Mouse (Mus musculus): ENCODE measurements around the gene Dab1. TPM values are rescaled to one million over a fixed set of nuclear protein-coding genes. Genes with fewer than 3 reads are reported as not detected.

The Dab1 gene
- total and polyA plus RNA-seq, 3 experiments: not detected

GRCm38 (mm10) chr4:104366894-104367740 is 748.0 kb downstream of the Dab1 start:
- Histone ChIP-seq H3K27me3 (ENCODE audit: control insufficient read depth in 1 of 2, insufficient read depth in 2 of 2, low read length in 2 of 2) (no peaks in the 10 kb centered on the region), H3K9me3 (replicated peaks; ENCODE audit: insufficient read depth, low read length) (no peaks in the 10 kb centered on the region; the same call in 1 of the 2 replicates)
- no peak for TF ChIP-seq MYC (IDR thresholded peaks at IDR 0.05; ENCODE audit: low read depth, low read length)
- TF ChIP-seq NELFE (IDR thresholded peaks at IDR 0.05; ENCODE audit: low read depth, low read length): no peak
- no peak for TF ChIP-seq TAL1 (IDR thresholded peaks at IDR 0.05; ENCODE audit: low read length)
- no peak for TF ChIP-seq MEF2A (IDR thresholded peaks at IDR 0.05; ENCODE audit: extremely low read depth, insufficient replicate concordance, low read depth, low read length, poor library complexity, severe bottlenecking)
- TF ChIP-seq MAX (IDR thresholded peaks at IDR 0.05; ENCODE audit: low read length): no peak
- TF ChIP-seq CHD1 (IDR thresholded peaks at IDR 0.05; ENCODE audit: low read depth, low read length): no peak
- no peak for TF ChIP-seq NRF1 (IDR thresholded peaks at IDR 0.05; ENCODE audit: insufficient read depth, low read depth, low read length, poor library complexity, severe bottlenecking)
- no peak for TF ChIP-seq USF2 (IDR thresholded peaks at IDR 0.05; ENCODE audit: borderline replicate concordance in 1 of 2, insufficient read depth in 1 of 2, low read depth in 1 of 2, low read length in 2 of 2)
- no peak for TF ChIP-seq TCF12 (IDR thresholded peaks at IDR 0.05; ENCODE audit: low read depth, low read length)

GRCm38 (mm10) chr4:104367741-104368411 is 748.7 kb downstream of the Dab1 start:
- no peak for TF ChIP-seq POLR2AphosphoS2 (IDR thresholded peaks at IDR 0.05; ENCODE audit: low read length)
- TF ChIP-seq ZNF384 (IDR thresholded peaks at IDR 0.05; ENCODE audit: low read depth, low read length): no peak
- no peak for TF ChIP-seq MAZ (IDR thresholded peaks at IDR 0.05; ENCODE audit: low read depth, low read length)
- no peak for TF ChIP-seq JUND (IDR thresholded peaks at IDR 0.05; ENCODE audit: low read depth, low read length)
- no peak for TF ChIP-seq POLR2AphosphoS5 (IDR thresholded peaks at IDR 0.05; ENCODE audit: borderline replicate concordance, low read depth, low read length)
- TF ChIP-seq ZC3H11A (IDR thresholded peaks at IDR 0.05; ENCODE audit: low read depth, low read length): no peak
- TF ChIP-seq MYB (IDR thresholded peaks at IDR 0.05; ENCODE audit: low read depth, low read length): no peak
- no peak for TF ChIP-seq GABPA (IDR thresholded peaks at IDR 0.05; ENCODE audit: low read depth, low read length)
- no peak for TF ChIP-seq EP300 (IDR thresholded peaks at IDR 0.05; ENCODE audit: low read depth in 1 of 2, low read length in 2 of 2)
- TF ChIP-seq SMC3 (IDR thresholded peaks at IDR 0.05; ENCODE audit: low read depth, low read length): no peak
- no peak for TF ChIP-seq ETS1 (IDR thresholded peaks at IDR 0.05; ENCODE audit: low read depth, low read length)
- TF ChIP-seq USF1 (IDR thresholded peaks at IDR 0.05; ENCODE audit: low read depth, low read length): no peak
- TF ChIP-seq E2F4 (IDR thresholded peaks at IDR 0.05; ENCODE audit: borderline replicate concordance, low read depth, low read length): no peak
- no peak for TF ChIP-seq TAL1 (IDR thresholded peaks at IDR 0.05; ENCODE audit: low read length)
- no peak overlapping the region for H3K4me3 ChIP-seq (ENCODE audit: control insufficient read depth in 1 of 2, insufficient read depth in 1 of 2, low read depth in 2 of 2, low read length in 2 of 2)
- H3K4me1 ChIP-seq (ENCODE audit: control insufficient read depth in 1 of 2, insufficient read depth in 2 of 2, low read length in 2 of 2): no peaks in the 10 kb centered on the region
- no peaks in the 10 kb centered on the region for H3K27me3 ChIP-seq (ENCODE audit: control insufficient read depth in 1 of 2, insufficient read depth in 2 of 2, low read length in 2 of 2)
- H3K79me2 ChIP-seq (ENCODE audit: control insufficient read depth, insufficient read depth, low read length, poor library complexity): no peaks in the 10 kb centered on the region
- no peak overlapping the region for H3K9ac ChIP-seq (ENCODE audit: control insufficient read depth, low read depth, low read length, poor library complexity, severe bottlenecking)
- DNase-seq (ENCODE audit: low read depth, low spot score): no peak
- H3K27ac ChIP-seq (ENCODE audit: control insufficient read depth, low read depth, low read length): no peak overlapping the region
- H3K36me3 ChIP-seq (ENCODE audit: control insufficient read depth in 1 of 2, insufficient read depth in 2 of 2, low read length in 2 of 2): no peaks in the 10 kb centered on the region
- H3K9me3 ChIP-seq (replicated peaks; ENCODE audit: insufficient read depth, low read length): no peaks in the 10 kb centered on the region; the same call in 1 of the 2 replicates

More at GRCm38 (mm10) chr4:104366894-104367740, 748.0 kb downstream of the Dab1 start:
- no peak overlapping the region for H3K27ac ChIP-seq (ENCODE audit: control insufficient read depth, low read depth, low read length)
- H3K9ac ChIP-seq (ENCODE audit: control insufficient read depth, low read depth, low read length, poor library complexity, severe bottlenecking): no peak overlapping the region
- no peaks in the 10 kb centered on the region for H3K36me3 ChIP-seq (ENCODE audit: control insufficient read depth in 1 of 2, insufficient read depth in 2 of 2, low read length in 2 of 2)
- no peak for DNase-seq (ENCODE audit: low read depth, low spot score)
- no peaks in the 10 kb centered on the region for H3K4me1 ChIP-seq (ENCODE audit: control insufficient read depth in 1 of 2, insufficient read depth in 2 of 2, low read length in 2 of 2)
- no peak overlapping the region for H3K4me3 ChIP-seq (ENCODE audit: control insufficient read depth in 1 of 2, insufficient read depth in 1 of 2, low read depth in 2 of 2, low read length in 2 of 2)
- no peaks in the 10 kb centered on the region for H3K79me2 ChIP-seq (ENCODE audit: control insufficient read depth, insufficient read depth, low read length, poor library complexity)

Measured in MEL (cell line).